Mouse (Mus musculus): ENCODE data around the gene Adgrf5. TPM values are rescaled to one million over a fixed set of nuclear protein-coding genes. Genes with fewer than 3 reads are reported as not detected.

The Adgrf5 gene
- polyA plus RNA-seq, 1 experiment from 2014 or later: 6.0 TPM

GRCm38 (mm10) chr17:43423953-43424352 is 63.7 kb downstream of the Adgrf5 start:
- Histone ChIP-seq H3K27ac (no peak overlapping the region), H3K27me3 (ENCODE audit: poor library complexity, severe bottlenecking) (no peaks in the 10 kb centered on the region), H3K4me1 (no peaks in the 10 kb centered on the region), H3K36me3 (replicated peaks) (no peaks in the 10 kb centered on the region), H3K4me3 (no peak overlapping the region), H3K9me3 (no peaks in the 10 kb centered on the region)
- DNase-seq (ENCODE audit: extremely low spot score, low spot score): no peak
- WGBS: 78% methylated on average over 5 of the region's 5 CpGs

GRCm38 (mm10) chr17:43431692-43432091 is 71.4 kb downstream of the Adgrf5 start:
- no peak for DNase-seq (ENCODE audit: extremely low spot score, low spot score)
- H3K9me3 ChIP-seq: no peaks in the 10 kb centered on the region
- no peak overlapping the region for H3K4me3 ChIP-seq
- H3K27ac ChIP-seq: no peak overlapping the region
- WGBS: 81% methylated on average over 5 of the region's 5 CpGs
- H3K27me3 ChIP-seq (ENCODE audit: poor library complexity, severe bottlenecking): no peaks in the 10 kb centered on the region
- no peaks in the 10 kb centered on the region for H3K4me1 ChIP-seq
- H3K36me3 ChIP-seq (replicated peaks): no peaks in the 10 kb centered on the region

- Histone ChIP-seq H3K36me3 (replicated peaks) (no peaks in the 10 kb centered on the region), H3K27me3 (ENCODE audit: poor library complexity, severe bottlenecking) (no peaks in the 10 kb centered on the region), H3K4me1 (no peaks in the 10 kb centered on the region), H3K9me3 (no peaks in the 10 kb centered on the region), H3K27ac (no peak overlapping the region), H3K4me3 (no peak overlapping the region)
- no peak for DNase-seq (ENCODE audit: extremely low spot score, low spot score)
- WGBS: 89% methylated on average over 8 of the region's 8 CpGs
These were observed 74.2 kb downstream of the Adgrf5 start for GRCm38 (mm10) chr17:43434485-43434884.

GRCm38 (mm10) chr17:43451216-43451615 is 91.0 kb downstream of the Adgrf5 start:
- no peaks in the 10 kb centered on the region for H3K36me3 ChIP-seq (replicated peaks)
- no peak overlapping the region for H3K4me3 ChIP-seq
- 96% methylated on average over 1 of the region's 1 CpGs for WGBS
- H3K4me1 ChIP-seq: no peaks in the 10 kb centered on the region
- H3K27me3 ChIP-seq (ENCODE audit: poor library complexity, severe bottlenecking): no peaks in the 10 kb centered on the region
- no peaks in the 10 kb centered on the region for H3K9me3 ChIP-seq
- H3K27ac ChIP-seq: no peak overlapping the region
- no peak for DNase-seq (ENCODE audit: extremely low spot score, low spot score)

GRCm38 (mm10) chr17:43458598-43458997 is 98.3 kb downstream of the Adgrf5 start:
- no peak overlapping the region for H3K4me3 ChIP-seq
- DNase-seq (ENCODE audit: extremely low spot score, low spot score): peak; percentile 58
- no peak overlapping the region for H3K27ac ChIP-seq
- WGBS: 14% methylated on average over 9 of the region's 9 CpGs
- H3K36me3 ChIP-seq (replicated peaks): no peaks in the 10 kb centered on the region
- H3K27me3 ChIP-seq (ENCODE audit: poor library complexity, severe bottlenecking): no peaks in the 10 kb centered on the region
- peaks cover 13% of the 10 kb centered on the region for H3K4me1 ChIP-seq
- no peaks in the 10 kb centered on the region for H3K9me3 ChIP-seq

GRCm38 (mm10) chr17:43459737-43460230 is 99.5 kb downstream of the Adgrf5 start:
- Histone ChIP-seq H3K4me1 (peaks cover 13% of the 10 kb centered on the region), H3K27ac (peak overlapping the region; percentile 44; the same call in 1 of the 2 replicates), H3K9me3 (no peaks in the 10 kb centered on the region), H3K4me3 (no peak overlapping the region), H3K27me3 (ENCODE audit: poor library complexity, severe bottlenecking) (no peaks in the 10 kb centered on the region), H3K36me3 (replicated peaks) (no peaks in the 10 kb centered on the region)
- 81% methylated on average over 12 of the region's 12 CpGs for WGBS
- no peak for DNase-seq (ENCODE audit: extremely low spot score, low spot score)

- peak overlapping the region; percentile 54 for H3K27ac ChIP-seq
- WGBS: 36% methylated on average over 19 of the region's 19 CpGs
- no peaks in the 10 kb centered on the region for H3K27me3 ChIP-seq (ENCODE audit: poor library complexity, severe bottlenecking)
- H3K4me3 ChIP-seq: no peak overlapping the region
- no peaks in the 10 kb centered on the region for H3K36me3 ChIP-seq (replicated peaks)
- H3K4me1 ChIP-seq: peaks cover 13% of the 10 kb centered on the region
- DNase-seq (ENCODE audit: extremely low spot score, low spot score): peak; percentile 86
- H3K9me3 ChIP-seq: no peaks in the 10 kb centered on the region
These were observed 100.3 kb downstream of the Adgrf5 start for GRCm38 (mm10) chr17:43460245-43461181.

- no peaks in the 10 kb centered on the region for H3K36me3 ChIP-seq (replicated peaks)
- H3K9me3 ChIP-seq: no peaks in the 10 kb centered on the region
- H3K4me1 ChIP-seq: no peaks in the 10 kb centered on the region
- WGBS: 63% methylated on average over 3 of the region's 3 CpGs
- DNase-seq (ENCODE audit: extremely low spot score, low spot score): no peak
- no peaks in the 10 kb centered on the region for H3K27me3 ChIP-seq (ENCODE audit: poor library complexity, severe bottlenecking)
- H3K27ac ChIP-seq: no peak overlapping the region
- H3K4me3 ChIP-seq: no peak overlapping the region
These were observed 109.8 kb downstream of the Adgrf5 start for GRCm38 (mm10) chr17:43470039-43470438.

GRCm38 (mm10) chr17:43472558-43472957 is 112.3 kb downstream of the Adgrf5 start:
- Histone ChIP-seq H3K4me3 (no peak overlapping the region), H3K27ac (no peak overlapping the region), H3K27me3 (ENCODE audit: poor library complexity, severe bottlenecking) (no peaks in the 10 kb centered on the region), H3K36me3 (replicated peaks) (no peaks in the 10 kb centered on the region), H3K4me1 (no peaks in the 10 kb centered on the region), H3K9me3 (no peaks in the 10 kb centered on the region)
- no peak for DNase-seq (ENCODE audit: extremely low spot score, low spot score)
- WGBS: 89% methylated on average over 4 of the region's 4 CpGs

GRCm38 (mm10) chr17:43474775-43475174 is 114.5 kb downstream of the Adgrf5 start:
- Histone ChIP-seq H3K4me3 (no peak overlapping the region), H3K27ac (no peak overlapping the region), H3K4me1 (no peaks in the 10 kb centered on the region), H3K9me3 (no peaks in the 10 kb centered on the region), H3K27me3 (ENCODE audit: poor library complexity, severe bottlenecking) (no peaks in the 10 kb centered on the region), H3K36me3 (replicated peaks) (no peaks in the 10 kb centered on the region)
- DNase-seq (ENCODE audit: extremely low spot score, low spot score): no peak
- 94% methylated on average over 16 of the region's 16 CpGs for WGBS

- Histone ChIP-seq H3K4me1 (no peaks in the 10 kb centered on the region), H3K27ac (no peak overlapping the region), H3K36me3 (replicated peaks) (no peaks in the 10 kb centered on the region), H3K4me3 (no peak overlapping the region), H3K27me3 (ENCODE audit: poor library complexity, severe bottlenecking) (no peaks in the 10 kb centered on the region), H3K9me3 (no peaks in the 10 kb centered on the region)
- DNase-seq (ENCODE audit: extremely low spot score, low spot score): no peak
These were observed 117.4 kb downstream of the Adgrf5 start for GRCm38 (mm10) chr17:43477621-43478020.

GRCm38 (mm10) chr17:43485982-43486381 is 125.7 kb downstream of the Adgrf5 start:
- 89% methylated on average over 3 of the region's 3 CpGs for WGBS
- no peaks in the 10 kb centered on the region for H3K27me3 ChIP-seq (ENCODE audit: poor library complexity, severe bottlenecking)
- no peak overlapping the region for H3K27ac ChIP-seq
- no peaks in the 10 kb centered on the region for H3K4me1 ChIP-seq
- H3K36me3 ChIP-seq (replicated peaks): no peaks in the 10 kb centered on the region
- no peaks in the 10 kb centered on the region for H3K9me3 ChIP-seq
- no peak overlapping the region for H3K4me3 ChIP-seq
- DNase-seq (ENCODE audit: extremely low spot score, low spot score): no peak

GRCm38 (mm10) chr17:43488439-43489151 is 128.3 kb downstream of the Adgrf5 start:
- 97% methylated on average over 2 of the region's 2 CpGs for WGBS

More at GRCm38 (mm10) chr17:43488439-43489151, 128.3 kb downstream of the Adgrf5 start:
- no peak for DNase-seq (ENCODE audit: extremely low spot score, low spot score)
- Histone ChIP-seq H3K27me3 (ENCODE audit: poor library complexity, severe bottlenecking) (no peaks in the 10 kb centered on the region), H3K4me1 (no peaks in the 10 kb centered on the region), H3K27ac (no peak overlapping the region), H3K36me3 (replicated peaks) (no peaks in the 10 kb centered on the region), H3K4me3 (no peak overlapping the region), H3K9me3 (no peaks in the 10 kb centered on the region)
